ENCODE assay signal across 10 mouse cellular contexts in genomic region chr1:158748356-158749096, GRCm38 (mm10).
A peak's percentile ranks its signal among the peaks of the same experiment; 100 is the strongest.
DNase-seq lines count a peak whose midpoint lies in the region; ATAC-seq lines count a peak whose summit lies in the region.
"Had no signal": no experiment of that assay in that cellular context is flagged by ENCODE, and none has a peak within 500 bp of the region (broad histone marks: within the 10 kb centered on the region; RNA-seq: fewer than 3 reads in every experiment).

No protein-coding gene starts in this region.

- ATAC-seq in frontal cortex, adult (ENCODE audit: low TSS enrichment) = peak; percentile 70

- DNase-seq in frontal cortex, postnatal 25 days (ENCODE audit: low spot score in 2 of 2) = no peak
- peak; percentile 53 for DNase-seq in left cerebral cortex, postnatal 4 days
- no peak for DNase-seq in left cerebral cortex, adult 9 months (ENCODE audit: low spot score in 2 of 2)
- peak; percentile 54 for DNase-seq in cerebellum, adult 11 months
- DNase-seq in gastrocnemius, postnatal 10 days = peak; percentile 15
- no peak for DNase-seq in adrenal gland, adult 18-20 months (ENCODE audit: low spot score in 2 of 2)
- no peak for DNase-seq in heart, adult 9 months (ENCODE audit: low spot score in 2 of 2)
- DNase-seq: B cell, adult 2 months; right cerebral cortex, postnatal 14 days had no signal

- intact Hi-C loops in left cerebral cortex, postnatal 4 days (cut with DNase I) = no loop called here

Comparison
In these comparisons a context has a peak if more than half of its experiments do, and no peak if none do; other contexts are left out.
1. DNase-seq: peak in left cerebral cortex, postnatal 4 days (single experiment), cerebellum, adult 11 months (single experiment) and gastrocnemius, postnatal 10 days (single experiment); none in frontal cortex, postnatal 25 days (0 of 2), left cerebral cortex, adult 9 months (0 of 2), adrenal gland, adult 18-20 months (0 of 2) and heart, adult 9 months (0 of 2).